Mouse (Mus musculus) MEL (cell line): ENCODE measurements around the gene Gm43738. TPM values are rescaled to one million over a fixed set of nuclear protein-coding genes. Genes with fewer than 3 reads are reported as not detected.
A peak's percentile ranks its signal among the peaks of the same experiment; 100 is the strongest.

ENCODE experiments used
- DNase-seq: peaks from one replicate; pipeline ENCODE4 v3.0.0; 2011; ENCODE audit warnings: low read depth, low spot score
- H3K27ac ChIP-seq: 2 replicates; pipeline ENCODE4 v1.5.1; 2012; ENCODE audit warnings: low read depth, mild to moderate bottlenecking, control low read depth, low read length, moderate library complexity; ENCODE audit not compliant: control insufficient read depth
- H3K27me3 ChIP-seq, 2 experiments: fragments of 150-350 bp in 1 of 2; sonication (generic) in 1 of 2; 2 replicates each; pipeline ENCODE4 v1.6.1; 2012; ENCODE audit warnings: low read length in 2 of 2, mild to moderate bottlenecking in 2 of 2, improper control_type of control experiment in 1 of 2, moderate library complexity in 1 of 2; ENCODE audit not compliant: insufficient read depth in 2 of 2, control insufficient read depth in 1 of 2
- H3K36me3 ChIP-seq, 2 experiments: 2 replicates each; pipeline ENCODE4 v1.6.1; 2012 to 2014; ENCODE audit warnings: low read length in 2 of 2, improper control_type of control experiment in 1 of 2, inconsistent platforms in 1 of 2, mild to moderate bottlenecking in 1 of 2; ENCODE audit not compliant: insufficient read depth in 2 of 2, control insufficient read depth in 1 of 2
- H3K4me1 ChIP-seq, 2 experiments: fragments of 150-350 bp in 1 of 2; sonication (generic) in 1 of 2; 2 replicates each; pipeline ENCODE4 v1.6.1; 2012; ENCODE audit warnings: low read length in 2 of 2, improper control_type of control experiment in 1 of 2, mild to moderate bottlenecking in 1 of 2; ENCODE audit not compliant: insufficient read depth in 2 of 2, control insufficient read depth in 1 of 2
- H3K4me3 ChIP-seq, 2 experiments: fragments of 150-350 bp in 1 of 2; sonication (generic) in 1 of 2; 2 replicates each; pipeline ENCODE4 v1.5.1; 2012; ENCODE audit warnings: low read depth in 2 of 2, low read length in 2 of 2, mild to moderate bottlenecking in 2 of 2, moderate library complexity in 2 of 2, control low read depth in 1 of 2, improper control_type of control experiment in 1 of 2; ENCODE audit not compliant: control insufficient read depth in 1 of 2, insufficient read depth in 1 of 2
- H3K79me2 ChIP-seq: 2 replicates; pipeline ENCODE4 v1.6.1; 2012; ENCODE audit warnings: mild to moderate bottlenecking, low read length, moderate library complexity; ENCODE audit not compliant: control insufficient read depth, poor library complexity, insufficient read depth
- H3K9ac ChIP-seq: 2 replicates; pipeline ENCODE4 v1.6.1; 2012; ENCODE audit warnings: low read depth, mild to moderate bottlenecking, control low read depth, low read length, moderate library complexity; ENCODE audit not compliant: control insufficient read depth, poor library complexity, severe bottlenecking
- H3K9me3 ChIP-seq: fragments of 150-350 bp; sonication (generic); replicated peaks from 2 replicates; pipeline ENCODE4 v1.6.1; 2012; ENCODE audit warnings: mild to moderate bottlenecking, low read length, improper control_type of control experiment, moderate library complexity; ENCODE audit not compliant: insufficient read depth
- BHLHE40 ChIP-seq: IDR thresholded peaks from 2 replicates; pipeline ENCODE4 v1.6.1; 2012; ENCODE audit warnings: low read depth, mild to moderate bottlenecking, inconsistent platforms, low read length, improper control_type of control experiment, borderline replicate concordance
- CHD1 ChIP-seq: IDR thresholded peaks from 2 replicates; pipeline ENCODE4 v1.6.1; 2012; ENCODE audit warnings: low read depth, mild to moderate bottlenecking, inconsistent platforms, low read length, improper control_type of control experiment
- CTCF ChIP-seq, 3 experiments: IDR thresholded peaks in 2 of 3; conservative IDR thresholded peaks in 1 of 3; 2 replicates each; pipeline ENCODE4 v1.5.1; 2011 to 2012; ENCODE audit warnings: low read length in 3 of 3, low read depth in 2 of 3, mild to moderate bottlenecking in 2 of 3, improper control_type of control experiment in 1 of 3, inconsistent platforms in 1 of 3, mixed read lengths in 1 of 3, moderate library complexity in 1 of 3; ENCODE audit not compliant: control insufficient read depth in 1 of 3, insufficient read depth in 1 of 3, poor library complexity in 1 of 3, severe bottlenecking in 1 of 3
- E2F4 ChIP-seq: IDR thresholded peaks from 2 replicates; pipeline ENCODE4 v1.6.1; 2011; ENCODE audit warnings: low read depth, low read length, improper control_type of control experiment, borderline replicate concordance
- EP300 ChIP-seq, 2 experiments: IDR thresholded peaks; 2 replicates each; pipeline ENCODE4 v1.6.1; 2011; ENCODE audit warnings: improper control_type of control experiment in 2 of 2, low read length in 2 of 2, low read depth in 1 of 2, mild to moderate bottlenecking in 1 of 2
- ETS1 ChIP-seq: IDR thresholded peaks from 2 replicates; pipeline ENCODE4 v1.6.1; 2012; ENCODE audit warnings: low read depth, mild to moderate bottlenecking, inconsistent platforms, low read length, improper control_type of control experiment, moderate library complexity
- GATA1 ChIP-seq: IDR thresholded peaks from 2 replicates; pipeline ENCODE4 v1.6.1; 2011; ENCODE audit warnings: low read depth, low read length, improper control_type of control experiment
- HCFC1 ChIP-seq: IDR thresholded peaks from 2 replicates; pipeline ENCODE4 v1.6.1; 2012; ENCODE audit warnings: low read depth, mild to moderate bottlenecking, inconsistent platforms, low read length, improper control_type of control experiment, moderate library complexity
- MAFK ChIP-seq: IDR thresholded peaks from 2 replicates; pipeline ENCODE4 v1.6.1; 2011; ENCODE audit warnings: low read depth, mild to moderate bottlenecking, low read length, improper control_type of control experiment, borderline replicate concordance
- MAX ChIP-seq: IDR thresholded peaks from 2 replicates; pipeline ENCODE4 v1.6.1; 2011; ENCODE audit warnings: low read length, improper control_type of control experiment
- MEF2A ChIP-seq: IDR thresholded peaks from 2 replicates; pipeline ENCODE4 v1.6.1; 2014; ENCODE audit warnings: low read depth, mild to moderate bottlenecking, inconsistent platforms, low read length, improper control_type of control experiment; ENCODE audit not compliant: poor library complexity, insufficient replicate concordance, severe bottlenecking; ENCODE audit errors: extremely low read depth
- MXI1 ChIP-seq: IDR thresholded peaks from 2 replicates; pipeline ENCODE4 v1.6.1; 2011; ENCODE audit warnings: mild to moderate bottlenecking, low read depth, low read length, improper control_type of control experiment
- MYB ChIP-seq: IDR thresholded peaks from 2 replicates; pipeline ENCODE4 v1.6.1; 2011; ENCODE audit warnings: mild to moderate bottlenecking, low read depth, low read length, improper control_type of control experiment
- MYC ChIP-seq: IDR thresholded peaks from 2 replicates; pipeline ENCODE4 v1.6.1; 2011; ENCODE audit warnings: low read depth, mild to moderate bottlenecking, low read length, improper control_type of control experiment, moderate library complexity
- NELFE ChIP-seq: IDR thresholded peaks from 2 replicates; pipeline ENCODE4 v1.6.1; 2011; ENCODE audit warnings: low read depth, low read length, improper control_type of control experiment
- NRF1 ChIP-seq: IDR thresholded peaks from 2 replicates; pipeline ENCODE4 v1.6.1; 2014; ENCODE audit warnings: low read depth, mild to moderate bottlenecking, inconsistent platforms, low read length, improper control_type of control experiment, moderate library complexity; ENCODE audit not compliant: poor library complexity, insufficient read depth, severe bottlenecking
- POLR2AphosphoS2 ChIP-seq: IDR thresholded peaks from 2 replicates; pipeline ENCODE4 v1.6.1; 2011; ENCODE audit warnings: low read length, improper control_type of control experiment
- POLR2AphosphoS5 ChIP-seq: IDR thresholded peaks from 2 replicates; pipeline ENCODE4 v1.6.1; 2012; ENCODE audit warnings: low read depth, borderline replicate concordance, mild to moderate bottlenecking, inconsistent platforms, low read length, moderate library complexity, mixed read lengths
- RAD21 ChIP-seq: IDR thresholded peaks from 2 replicates; pipeline ENCODE4 v1.6.1; 2011; ENCODE audit warnings: mild to moderate bottlenecking, low read depth, low read length, improper control_type of control experiment
- RCOR1 ChIP-seq: IDR thresholded peaks from 2 replicates; pipeline ENCODE4 v1.6.1; 2012; ENCODE audit warnings: low read depth, mild to moderate bottlenecking, inconsistent platforms, low read length, improper control_type of control experiment
- SIN3A ChIP-seq: IDR thresholded peaks from 2 replicates; pipeline ENCODE4 v1.6.1; 2012; ENCODE audit warnings: low read length, improper control_type of control experiment, inconsistent platforms
- SMC3 ChIP-seq: IDR thresholded peaks from 2 replicates; pipeline ENCODE4 v1.6.1; 2011; ENCODE audit warnings: low read depth, low read length, improper control_type of control experiment
- TBP ChIP-seq: IDR thresholded peaks from 2 replicates; pipeline ENCODE4 v1.8.0; 2011; ENCODE audit warnings: low read depth, low read length, improper control_type of control experiment
- UBTF ChIP-seq: IDR thresholded peaks from 2 replicates; pipeline ENCODE4 v1.6.1; 2012; ENCODE audit warnings: low read depth, mild to moderate bottlenecking, inconsistent platforms, low read length, improper control_type of control experiment, moderate library complexity, borderline replicate concordance; ENCODE audit not compliant: insufficient read depth
- USF1 ChIP-seq: IDR thresholded peaks from 2 replicates; pipeline ENCODE4 v1.6.1; 2014; ENCODE audit warnings: low read depth, mild to moderate bottlenecking, inconsistent platforms, low read length, improper control_type of control experiment, moderate library complexity
- USF2 ChIP-seq, 2 experiments: IDR thresholded peaks; 2 replicates each; pipeline ENCODE4 v1.6.1; 2011 to 2012; ENCODE audit warnings: improper control_type of control experiment in 2 of 2, low read length in 2 of 2, borderline replicate concordance in 1 of 2, inconsistent platforms in 1 of 2, low read depth in 1 of 2, mild to moderate bottlenecking in 1 of 2; ENCODE audit not compliant: insufficient read depth in 1 of 2
- ZC3H11A ChIP-seq: IDR thresholded peaks from 2 replicates; pipeline ENCODE4 v1.6.1; 2012; ENCODE audit warnings: low read depth, mild to moderate bottlenecking, inconsistent platforms, low read length, improper control_type of control experiment
- ZKSCAN1 ChIP-seq: IDR thresholded peaks from 2 replicates; pipeline ENCODE4 v1.6.1; 2012; ENCODE audit warnings: low read depth, mild to moderate bottlenecking, inconsistent platforms, low read length, improper control_type of control experiment, moderate library complexity
- ZNF384 ChIP-seq: IDR thresholded peaks from 2 replicates; pipeline ENCODE4 v1.6.1; 2012; ENCODE audit warnings: low read depth, mild to moderate bottlenecking, inconsistent platforms, low read length, improper control_type of control experiment
- polyA plus RNA-seq, 2 experiments: library from polyadenylated mRNA; stranded (reverse) in 1 of 2; unstranded in 1 of 2; fragments of >175 nt in 1 of 2; fragments of >200 nt in 1 of 2; gene quantifications; 2 replicates each; pipeline versions ENCODE4 v1.2.1 to v1.2.4; 2012; ENCODE audit warnings: low replicate concordance in 2 of 2, low read depth in 1 of 2; ENCODE audit not compliant: insufficient read length in 2 of 2, insufficient read depth in 1 of 2, missing spikeins in 1 of 2
- total RNA-seq: library from RNA; depleted of rRNA; stranded (reverse); fragments of 300-350 nt; gene quantifications from 2 replicates; pipeline ENCODE4 v1.2.3, GENCODE M21; 2012

The Gm43738 gene
- total and polyA plus RNA-seq, 3 experiments = not detected

GRCm38 (mm10) chr3:89123313-89123712, 22.4 kb upstream of the Gm43738 start:
- Histone ChIP-seq H3K27ac (no peak overlapping the region), H3K9ac (no peak overlapping the region), H3K27me3 (no peaks in the 10 kb centered on the region), H3K79me2 (no peaks in the 10 kb centered on the region), H3K4me3 (no peak overlapping the region), H3K9me3 (no peaks in the 10 kb centered on the region), H3K4me1 (peaks cover 5 to 14% of the 10 kb centered on the region in 2 experiments; a peak in 3 of 4 replicates), H3K36me3 (peaks cover 0 to 10% of the 10 kb centered on the region in 2 experiments; a peak in 2 of 4 replicates)
- DNase-seq = no peak
- TF ChIP-seq USF1 = no peak
- TF ChIP-seq GATA1 = no peak
- TF ChIP-seq SMC3 = no peak
- no peak for TF ChIP-seq MEF2A
- TF ChIP-seq CHD1 = no peak
- no peak for TF ChIP-seq EP300 (IDR thresholded peaks at IDR 0.05; ENCODE audit: low read depth in 1 of 2, low read length in 2 of 2)
- no peak for TF ChIP-seq USF2 (IDR thresholded peaks at IDR 0.05; ENCODE audit: borderline replicate concordance in 1 of 2, insufficient read depth in 1 of 2, low read depth in 1 of 2, low read length in 2 of 2)
- no peak for TF ChIP-seq RAD21
- TF ChIP-seq NELFE = no peak
- no peak for TF ChIP-seq E2F4

- H3K4me1 ChIP-seq = peaks cover 5% of the 10 kb centered on the region in 2 experiments; a peak in 3 of 4 replicates
- peak; percentile 87 for DNase-seq
- TF ChIP-seq SMC3 = peak; percentile 79
- no peak; the same call in 1 of the 2 replicates for TF ChIP-seq ZNF384
- TF ChIP-seq POLR2AphosphoS5 = no peak
- no peak for TF ChIP-seq EP300 (IDR thresholded peaks at IDR 0.05; ENCODE audit: low read depth in 1 of 2, low read length in 2 of 2)
- peak; percentile 60 for TF ChIP-seq SIN3A
- TF ChIP-seq NELFE = no peak
- no peak for TF ChIP-seq RCOR1
- no peak for TF ChIP-seq TBP
- 0 out of 2 replicates have a peak, but pooled peaks have one; percentile 53 for TF ChIP-seq MYC
- TF ChIP-seq RAD21 = peak; percentile 83
- peak; percentile 48; the same call in 1 of the 2 replicates for TF ChIP-seq BHLHE40
- TF ChIP-seq CTCF (IDR thresholded peaks at IDR 0.05 in 2 of 3, conservative IDR thresholded peaks at IDR 0.05 in 1 of 3; ENCODE audit: control insufficient read depth in 1 of 3, insufficient read depth in 1 of 3, low read depth in 2 of 3, low read length in 3 of 3, poor library complexity in 1 of 3, severe bottlenecking in 1 of 3) = peak; percentile 68 to 84 (median 81)
- TF ChIP-seq ZKSCAN1 = no peak
- no peak for TF ChIP-seq E2F4
- TF ChIP-seq MYB = no peak
- TF ChIP-seq ZC3H11A = peak; percentile 83
- TF ChIP-seq ETS1 = no peak
- peak; percentile 10; the same call in 1 of the 2 replicates for TF ChIP-seq GATA1
- no peak for TF ChIP-seq POLR2AphosphoS2
- TF ChIP-seq UBTF = no peak
- no peak for TF ChIP-seq NRF1
- TF ChIP-seq MAFK = no peak
- TF ChIP-seq MEF2A = no peak
- peak; percentile 33; the same call in 1 of the 2 replicates for TF ChIP-seq MXI1
- TF ChIP-seq HCFC1 = 0 out of 2 replicates have a peak, but pooled peaks have one; percentile 26
- TF ChIP-seq MAX = no peak; the same call in 1 of the 2 replicates
Measured at GRCm38 (mm10) chr3:89115522-89115921, 14.6 kb upstream of the Gm43738 start.

More at GRCm38 (mm10) chr3:89115522-89115921, 14.6 kb upstream of the Gm43738 start:
- no peaks in the 10 kb centered on the region for H3K79me2 ChIP-seq
- H3K9me3 ChIP-seq = no peaks in the 10 kb centered on the region
- no peak overlapping the region for H3K9ac ChIP-seq
- no peak overlapping the region for H3K27ac ChIP-seq
- peaks cover 0 to 4% of the 10 kb centered on the region in 2 experiments; a peak in 2 of 4 replicates for H3K36me3 ChIP-seq
- H3K4me3 ChIP-seq = no peak overlapping the region
- H3K27me3 ChIP-seq = peaks cover 0 to 1% of the 10 kb centered on the region in 2 experiments; a peak in 1 of 4 replicates
